Mouse (Mus musculus) testis, postnatal 14 days (tissue): Measurements from ENCODE around the gene Tmem114.
A peak's percentile ranks its signal among the peaks of the same experiment; 100 is the strongest.

Experiments
- DNase-seq: peaks from one replicate; pipeline ENCODE4 v3.0.0; 2021; ENCODE audit warnings: low spot score

The Tmem114 gene

GRCm38 (mm10) chr16:8406708-8407107 lies 18.2 kb downstream of the Tmem114 start:
- peak; percentile 29 for DNase-seq

GRCm38 (mm10) chr16:8402663-8403062 lies 22.3 kb downstream of the Tmem114 start:
- DNase-seq: no peak

- no peak for DNase-seq
These were observed 23.6 kb downstream of the Tmem114 start for GRCm38 (mm10) chr16:8401171-8401955.

GRCm38 (mm10) chr16:8399868-8400267 lies 25.1 kb downstream of the Tmem114 start:
- no peak for DNase-seq

GRCm38 (mm10) chr16:8394946-8395345 lies 30.0 kb downstream of the Tmem114 start:
- DNase-seq: no peak

- DNase-seq: no peak
These were observed 36.4 kb downstream of the Tmem114 start for GRCm38 (mm10) chr16:8388491-8388890.

- DNase-seq: no peak
These were observed 38.5 kb downstream of the Tmem114 start for GRCm38 (mm10) chr16:8386386-8386785.

GRCm38 (mm10) chr16:8385679-8386078 lies 39.3 kb downstream of the Tmem114 start:
- DNase-seq: no peak

- no peak for DNase-seq
These were observed 40.2 kb downstream of the Tmem114 start for GRCm38 (mm10) chr16:8384772-8385171.

GRCm38 (mm10) chr16:8383396-8383795 lies 41.5 kb downstream of the Tmem114 start:
- DNase-seq: no peak

GRCm38 (mm10) chr16:8363066-8363465 lies 61.9 kb downstream of the Tmem114 start:
- DNase-seq: no peak
